Mouse (Mus musculus) testis, adult 2 months (tissue): ENCODE results near the gene Mrc1.

Experiments used
- CTCF ChIP-seq: fragments of 200-500 bp; IDR thresholded peaks from 2 replicates; pipeline ENCODE4 v1.5.1; 2012; ENCODE audit warnings: low read depth, mild to moderate bottlenecking, inconsistent platforms, low read length, moderate library complexity; ENCODE audit not compliant: control insufficient read depth, insufficient read depth, insufficient replicate concordance
- POLR2A ChIP-seq: fragments of 200-500 bp; IDR thresholded peaks from 2 replicates; pipeline ENCODE4 v1.6.1; 2012; ENCODE audit warnings: low read depth, mild to moderate bottlenecking, inconsistent platforms, low read length, moderate library complexity; ENCODE audit not compliant: control insufficient read depth

DNA sequence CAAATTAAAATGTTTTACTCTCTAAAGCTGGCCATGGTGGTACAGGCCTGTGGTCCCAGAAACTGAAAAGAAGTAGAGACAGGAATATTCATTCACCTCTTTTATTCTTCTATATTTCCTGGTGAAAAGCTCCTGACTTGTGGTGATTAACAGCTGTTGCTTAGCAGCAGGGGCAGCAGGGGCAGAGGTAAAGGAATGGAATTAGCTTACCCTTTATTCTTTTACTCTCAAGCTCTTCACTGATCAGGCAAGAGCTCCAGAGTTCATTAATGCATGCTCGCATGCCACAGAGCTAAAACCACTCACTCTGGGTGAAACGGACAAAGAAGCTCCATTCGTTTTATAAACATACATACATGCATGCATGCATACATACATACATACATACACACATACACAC, 14.4 kb upstream of the Mrc1 start:
- TF ChIP-seq POLR2A (no peak), CTCF (no peak)
